ENCODE assay signal across 12 mouse cellular contexts in the genomic region with DNA sequence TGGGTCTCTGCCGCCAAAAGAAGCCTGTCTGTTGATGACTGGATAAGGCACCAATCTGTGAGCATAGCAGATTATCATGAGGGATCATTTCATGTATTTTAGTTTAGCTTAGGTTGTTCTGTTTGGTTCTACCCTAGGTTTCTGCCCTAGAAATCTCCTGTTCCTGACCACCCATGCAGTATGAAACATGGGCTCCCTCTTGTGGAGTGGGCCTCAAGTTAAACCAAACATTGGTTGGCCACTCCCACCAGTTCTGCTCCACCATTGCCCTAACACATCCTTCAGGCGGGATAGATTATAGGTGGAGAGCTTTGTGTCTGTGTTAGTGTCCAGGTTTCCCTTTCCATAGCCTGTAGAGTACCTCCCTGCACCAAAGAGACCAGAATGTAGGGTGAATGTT. TPM values are rescaled to one million over a fixed set of nuclear protein-coding genes. Genes with fewer than 3 reads are reported as not detected.
DNase-seq lines count a peak whose midpoint lies in the region; ATAC-seq and TF ChIP-seq lines count a peak whose summit lies in the region.
"Had no signal": no experiment of that assay in that cellular context is flagged by ENCODE, and none has a peak within 500 bp of the region (broad histone marks: within the 10 kb centered on the region; RNA-seq: fewer than 3 reads in every experiment).

No protein-coding gene starts in this region.

- no peak overlapping the region for H3K27ac ChIP-seq in heart, embryonic 16.5 days (ENCODE audit: low read length)
- no peak overlapping the region for H3K27ac ChIP-seq in heart, embryonic 11.5 days (ENCODE audit: low read depth, low read length)
- no peak overlapping the region for H3K27ac ChIP-seq in lung, embryonic 14.5 days (ENCODE audit: low read depth)
- H3K27ac ChIP-seq: embryonic facial prominence, embryonic 10.5 days; hindbrain, embryonic 12.5 days had no signal

- no peaks in the 10 kb centered on the region; the same call in 1 of the 2 replicates for H3K4me1 ChIP-seq in heart, embryonic 16.5 days (ENCODE audit: control insufficient read depth, insufficient read depth, low read length)
- H3K4me1 ChIP-seq in heart, embryonic 11.5 days (ENCODE audit: control insufficient read depth, insufficient read depth, low read length): no peaks in the 10 kb centered on the region
- no peaks in the 10 kb centered on the region for H3K4me1 ChIP-seq in lung, embryonic 14.5 days (ENCODE audit: insufficient read depth)
- H3K4me1 ChIP-seq: embryonic facial prominence, embryonic 10.5 days; hindbrain, embryonic 12.5 days had no signal

- no peaks in the 10 kb centered on the region for H3K27me3 ChIP-seq in heart, embryonic 16.5 days (ENCODE audit: control insufficient read depth, insufficient read depth, low read length)
- no peaks in the 10 kb centered on the region for H3K27me3 ChIP-seq in heart, embryonic 11.5 days (ENCODE audit: control insufficient read depth, insufficient read depth, low read length)
- no peaks in the 10 kb centered on the region for H3K27me3 ChIP-seq in lung, embryonic 14.5 days (ENCODE audit: insufficient read depth, low read length)
- H3K27me3 ChIP-seq: hindbrain, embryonic 12.5 days had no signal

- ATAC-seq in heart, embryonic 16.5 days (replicated peaks; ENCODE audit: extremely low read depth, insufficient read depth, low FRiP score): 0 out of 2 replicates have a peak, but pooled peaks have one; percentile 49
- no peak for ATAC-seq in heart, embryonic 11.5 days (replicated peaks; ENCODE audit: insufficient number of reproducible peaks, low FRiP score, low TSS enrichment)
- no peak for ATAC-seq in lung, embryonic 14.5 days (ENCODE audit: insufficient read depth)

- H3K36me3 ChIP-seq in heart, embryonic 16.5 days (ENCODE audit: control insufficient read depth, insufficient read depth): no peaks in the 10 kb centered on the region
- H3K36me3 ChIP-seq in heart, embryonic 11.5 days (ENCODE audit: control insufficient read depth, insufficient read depth, low read length): no peaks in the 10 kb centered on the region
- no peaks in the 10 kb centered on the region for H3K36me3 ChIP-seq in lung, embryonic 14.5 days (ENCODE audit: insufficient read depth)
- H3K36me3 ChIP-seq: embryonic facial prominence, embryonic 10.5 days; hindbrain, embryonic 12.5 days had no signal

- no peak overlapping the region for H3K4me2 ChIP-seq in heart, embryonic 16.5 days (ENCODE audit: low read depth, low read length)
- H3K4me2 ChIP-seq in heart, embryonic 11.5 days: no peak overlapping the region
- H3K4me2 ChIP-seq in lung, embryonic 14.5 days: no peak overlapping the region
- H3K4me2 ChIP-seq: hindbrain, embryonic 12.5 days had no signal

- H3K4me3 ChIP-seq in heart, embryonic 16.5 days (ENCODE audit: low read length): no peak overlapping the region
- no peak overlapping the region for H3K4me3 ChIP-seq in heart, embryonic 11.5 days (ENCODE audit: low read depth, low read length)
- no peak overlapping the region for H3K4me3 ChIP-seq in lung, embryonic 14.5 days (ENCODE audit: low read depth, low read length)
- H3K4me3 ChIP-seq: embryonic facial prominence, embryonic 10.5 days; hindbrain, embryonic 12.5 days had no signal

- no peak overlapping the region for H3K9ac ChIP-seq in heart, embryonic 16.5 days (ENCODE audit: low read length)
- no peak overlapping the region for H3K9ac ChIP-seq in heart, embryonic 11.5 days (ENCODE audit: low read depth, low read length)
- H3K9ac ChIP-seq in lung, embryonic 14.5 days: no peak overlapping the region
- H3K9ac ChIP-seq: hindbrain, embryonic 12.5 days had no signal

- TF ChIP-seq CTCF in lung, embryonic 14.5 days (IDR thresholded peaks at IDR 0.05; ENCODE audit: low read depth): peak; percentile 46

- no peaks in the 10 kb centered on the region for H3K9me3 ChIP-seq in heart, embryonic 16.5 days (replicated peaks; ENCODE audit: control insufficient read depth, low read length)
- H3K9me3 ChIP-seq in heart, embryonic 11.5 days (replicated peaks; ENCODE audit: control insufficient read depth, low read length): no peaks in the 10 kb centered on the region
- no peaks in the 10 kb centered on the region for H3K9me3 ChIP-seq in lung, embryonic 14.5 days (ENCODE audit: low read depth, low read length)
- H3K9me3 ChIP-seq: embryonic facial prominence, embryonic 10.5 days; hindbrain, embryonic 12.5 days had no signal

- DNase-seq in lung, embryonic 14.5 days: peak; percentile 24
- no peak for DNase-seq in lung, postnatal 4 days
- peak; percentile 8 for DNase-seq in c-Kit-positive CD71-positive TER-119-negative erythroid progenitor cells, embryonic 14.5 days (ENCODE audit: low read depth)
- DNase-seq in skeletal muscle tissue, adult 2 months (ENCODE audit: low read depth, low spot score): peak; percentile 13
- no peak for DNase-seq in urinary bladder, adult 18-20 months (ENCODE audit: low spot score in 2 of 2)
- DNase-seq: adrenal gland, postnatal 25 days; cerebellum, adult 11-12 months; lung, adult 2 months had no signal

- 81% methylated on average over 2 of the region's 2 CpGs for WGBS in heart, embryonic 16.5 days
- WGBS in heart, embryonic 11.5 days (ENCODE audit: insufficient replicate concordance): 69% methylated on average over 2 of the region's 2 CpGs
- WGBS in lung, embryonic 14.5 days: 72% methylated on average over 2 of the region's 2 CpGs

RNA-seq across cellular contexts. Expression of a gene that starts 6.7 kb away (rescaled TPM):
- 12.4 and 15.1 TPM in 2 replicates for polyA plus RNA-seq in heart, embryonic 16.5 days (2015; fragmentation: Nextera tagmentation; extraction: Ambion mirVana)
- polyA plus RNA-seq in heart, embryonic 11.5 days (2014; fragmentation: Nextera tagmentation; extraction: Ambion mirVana): 5.4 and 6.0 TPM in 2 replicates
- polyA plus RNA-seq in lung, embryonic 14.5 days (2014; fragmentation: Nextera tagmentation; extraction: Ambion mirVana): 0.05 and 0.61 TPM in 2 replicates
- polyA plus RNA-seq: hindbrain, embryonic 12.5 days had no signal

Comparison
In these comparisons a context has a peak if more than half of its experiments do, and no peak if none do; other contexts are left out.
1. DNase-seq: peak in lung, embryonic 14.5 days (single experiment), c-Kit-positive CD71-positive TER-119-negative erythroid progenitor cells, embryonic 14.5 days (single experiment) and skeletal muscle tissue, adult 2 months (single experiment); none in lung, postnatal 4 days (0 of 2) and urinary bladder, adult 18-20 months (0 of 2).